Mouse (Mus musculus) spleen, adult 2 months (tissue): ENCODE measurements around the gene Cd207. TPM values are rescaled to one million over a fixed set of nuclear protein-coding genes. Genes with fewer than 3 reads are reported as not detected.
"Not testable (repeated sequence)": the region's sequence is repeated elsewhere in the genome, so short reads cannot be mapped to it uniquely, and the experiment has no call there.

Experiments used
- DNase-seq, 2 experiments: peaks; one replicate each; pipeline versions ENCODE4 v3.0.0 to v3.0.0-alpha.2; 2012 to 2021; ENCODE audit warnings: low spot score in 2 of 2, low read depth in 1 of 2
- H3K27ac ChIP-seq: fragments of 200-500 bp; 2 replicates; pipeline ENCODE4 v1.5.1; 2012; ENCODE audit warnings: low read length, inconsistent platforms; ENCODE audit not compliant: insufficient read depth
- H3K27me3 ChIP-seq: fragments of 200-500 bp; 2 replicates; pipeline ENCODE4 v1.6.1; 2012; ENCODE audit warnings: mild to moderate bottlenecking, moderate library complexity, low read length, inconsistent platforms; ENCODE audit not compliant: control insufficient read depth, insufficient read depth
- H3K36me3 ChIP-seq: fragments of 200-500 bp; 2 replicates; pipeline ENCODE4 v1.6.1; 2012; ENCODE audit warnings: mild to moderate bottlenecking, low read length, inconsistent platforms; ENCODE audit not compliant: control insufficient read depth, insufficient read depth
- H3K4me1 ChIP-seq: fragments of 200-500 bp; 2 replicates; pipeline ENCODE4 v1.6.1; 2011; ENCODE audit warnings: inconsistent platforms; ENCODE audit not compliant: control insufficient read depth, insufficient read depth, insufficient read length
- H3K4me3 ChIP-seq: fragments of 200-500 bp; 2 replicates; pipeline ENCODE4 v1.5.1; 2011; ENCODE audit warnings: mild to moderate bottlenecking, inconsistent platforms; ENCODE audit not compliant: insufficient read depth, insufficient read length; ENCODE audit errors: extremely low read depth
- CTCF ChIP-seq: fragments of 200-500 bp; IDR thresholded peaks from 2 replicates; pipeline ENCODE4 v1.5.1; 2011; ENCODE audit warnings: mild to moderate bottlenecking, inconsistent platforms; ENCODE audit not compliant: insufficient read depth, insufficient read length, insufficient replicate concordance; ENCODE audit errors: extremely low read depth
- POLR2A ChIP-seq: fragments of 200-500 bp; IDR thresholded peaks from 2 replicates; pipeline ENCODE4 v1.6.1; 2011; ENCODE audit warnings: low read depth, low read length, inconsistent platforms
- WGBS: fragments of 180-500 bp; shearing (Covaris S2); methylation state at CpG from one replicate; pipeline ENCODE4 v1.1.7; 2018; 5-methylcytosine and 5-hydroxymethylcytosine counted together
- polyA plus RNA-seq: library from polyadenylated mRNA; depleted of rRNA; stranded (reverse); fragments of >200 nt; gene quantifications from 2 replicates; pipeline ENCODE4 v1.2.3, GENCODE M21; 2012

The Cd207 gene
- polyA plus RNA-seq, 1 experiment: 3.4 TPM

DNA sequence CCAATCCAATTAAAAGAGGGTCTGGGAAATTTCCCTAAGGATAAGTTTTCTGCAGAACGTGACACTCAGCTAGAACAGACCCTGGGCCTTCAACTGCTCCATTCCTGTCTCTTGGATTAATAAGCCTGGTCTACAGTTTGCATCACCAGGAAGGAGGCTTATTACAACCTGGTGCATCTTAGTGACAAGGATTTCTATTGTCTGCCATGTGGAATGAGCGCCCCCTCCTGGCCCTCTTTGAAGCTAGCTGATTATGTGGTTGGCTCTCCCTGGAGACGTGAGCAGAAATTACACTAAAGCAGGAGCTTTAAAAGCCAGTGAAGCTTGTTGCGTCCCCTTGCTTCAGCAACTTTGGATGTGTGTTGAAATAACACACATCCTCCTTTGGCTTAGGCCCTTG, 4.3 kb downstream of the Cd207 start:
- Histone ChIP-seq H3K36me3 (no peaks in the 10 kb centered on the region), H3K4me1 (no peaks in the 10 kb centered on the region), H3K4me3 (no peak overlapping the region), H3K27me3 (no peaks in the 10 kb centered on the region; the same call in 1 of the 2 replicates), H3K27ac (no peak overlapping the region)
- no peak for TF ChIP-seq POLR2A
- TF ChIP-seq CTCF: peak; percentile 47; the same call in 1 of the 2 replicates
- 12% methylated on average over 4 of the region's 4 CpGs for WGBS
- peak; percentile 31 to 44 for DNase-seq

GRCm38 (mm10) chr6:83665009-83665408, 12.6 kb downstream of the Cd207 start:
- no peaks in the 10 kb centered on the region for H3K27me3 ChIP-seq
- H3K27ac ChIP-seq: no peak overlapping the region
- WGBS: 91% methylated on average over 2 of the region's 2 CpGs
- DNase-seq: no peak
- H3K36me3 ChIP-seq: no peaks in the 10 kb centered on the region
- H3K4me3 ChIP-seq: no peak overlapping the region
- peaks cover 6% of the 10 kb centered on the region; the same call in 1 of the 2 replicates for H3K4me1 ChIP-seq
- TF ChIP-seq CTCF (no peak), POLR2A (no peak)

DNA sequence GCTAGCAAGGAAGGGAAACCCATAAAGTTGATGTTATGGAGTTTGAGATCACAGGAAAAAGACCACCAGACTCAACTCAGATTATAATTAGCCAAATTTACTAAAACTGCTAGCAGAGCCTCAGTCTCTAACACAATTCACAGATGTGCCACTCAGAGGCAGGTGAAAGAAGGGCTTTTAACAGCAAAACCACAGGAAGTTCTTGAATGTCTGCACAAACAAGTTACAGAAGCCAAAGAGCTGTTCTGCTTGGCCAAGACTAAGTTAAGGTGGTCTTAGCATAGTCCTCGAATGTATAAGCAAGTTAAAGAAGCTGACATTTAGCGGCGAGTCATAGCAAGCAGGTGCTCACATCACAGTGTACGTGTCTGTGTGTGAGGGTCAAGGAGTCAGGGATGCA, 16.8 kb downstream of the Cd207 start:
- peaks cover 6% of the 10 kb centered on the region; the same call in 1 of the 2 replicates for H3K4me1 ChIP-seq
- DNase-seq: no peak
- H3K36me3 ChIP-seq: no peaks in the 10 kb centered on the region
- H3K27ac ChIP-seq: no peak overlapping the region; the same call in 1 of the 2 replicates
- WGBS: 14% methylated on average over 4 of the region's 4 CpGs
- H3K4me3 ChIP-seq: no peak overlapping the region
- no peaks in the 10 kb centered on the region for H3K27me3 ChIP-seq
- TF ChIP-seq POLR2A (no peak), CTCF (no peak)

- H3K27ac ChIP-seq: no peak within 1 kb of the TSS
- DNase-seq: no peak
- no peaks in the 10 kb centered on the region for H3K36me3 ChIP-seq
- no peaks in the 10 kb centered on the region for H3K27me3 ChIP-seq
- 96% methylated on average over 2 of the region's 2 CpGs for WGBS
- peaks cover 6% of the 10 kb centered on the region; the same call in 1 of the 2 replicates for H3K4me1 ChIP-seq
- no peak within 1 kb of the TSS for H3K4me3 ChIP-seq
- TF ChIP-seq POLR2A (no peak), CTCF (no peak)
Observed at GRCm38 (mm10) chr6:83656087-83656486, 21.6 kb downstream of the Cd207 start, which contains the start of gene Clec4f. Clec4f (minus strand) TSS chr6:83656187.

- Histone ChIP-seq H3K27ac (no peak overlapping the region), H3K36me3 (no peaks in the 10 kb centered on the region), H3K4me1 (no peaks in the 10 kb centered on the region), H3K27me3 (no peaks in the 10 kb centered on the region), H3K4me3 (no peak overlapping the region)
- TF ChIP-seq POLR2A (no peak), CTCF (no peak)
- 88% methylated on average over 10 of the region's 10 CpGs for WGBS
- DNase-seq: no peak
Observed at GRCm38 (mm10) chr6:83646715-83647114, 30.9 kb downstream of the Cd207 start.

DNA sequence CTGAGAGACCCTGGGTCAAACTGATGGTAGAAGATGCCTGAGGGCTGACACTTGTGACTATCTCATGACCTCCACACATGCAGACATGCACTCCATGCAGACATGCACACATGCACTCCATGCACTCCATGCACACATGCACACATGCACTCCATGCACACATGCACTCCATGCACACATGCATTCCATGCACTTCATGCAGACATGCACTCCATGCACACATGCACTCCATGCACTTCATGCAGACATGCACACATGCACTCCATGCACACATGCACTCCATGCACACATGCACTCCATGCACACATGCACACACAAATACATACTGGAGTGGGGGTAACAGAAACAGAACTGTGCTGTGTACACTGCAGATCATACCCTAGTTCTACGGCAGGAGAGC, 42.3 kb downstream of the Cd207 start:
- no peak for DNase-seq
- WGBS: 82% methylated on average over 1 of the region's 1 CpGs
- Histone ChIP-seq H3K36me3 (no peaks in the 10 kb centered on the region), H3K4me1 (no peaks in the 10 kb centered on the region), H3K27ac (no peak overlapping the region), H3K4me3 (no peak overlapping the region), H3K27me3 (no peaks in the 10 kb centered on the region)
- TF ChIP-seq CTCF (no peak), POLR2A (no peak)

DNA sequence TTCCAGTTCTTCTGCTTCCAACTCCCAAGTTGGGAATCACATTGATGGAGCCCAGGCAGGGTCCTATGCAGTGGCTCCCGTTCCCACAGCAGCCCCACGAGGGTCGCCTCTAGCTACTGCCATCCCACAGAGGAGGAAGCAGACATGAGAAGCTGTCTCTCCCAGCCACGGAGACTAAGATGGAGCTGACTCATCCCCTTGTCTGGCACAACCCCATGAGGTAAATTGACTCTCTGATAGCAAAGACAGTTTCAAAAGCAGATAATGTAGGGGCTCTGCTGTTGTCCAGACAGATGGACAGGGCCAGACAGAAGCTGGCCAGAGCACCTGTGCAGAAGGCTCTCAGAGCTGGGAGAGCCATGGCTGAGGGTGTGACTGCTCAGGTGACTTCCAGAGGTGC, 43.0 kb downstream of the Cd207 start:
- H3K27me3 ChIP-seq, H3K4me1 ChIP-seq, H3K4me3 ChIP-seq, DNase-seq, H3K27ac ChIP-seq, H3K36me3 ChIP-seq: not testable (repeated sequence)
- WGBS: 40% methylated on average over 4 of the region's 4 CpGs

DNA sequence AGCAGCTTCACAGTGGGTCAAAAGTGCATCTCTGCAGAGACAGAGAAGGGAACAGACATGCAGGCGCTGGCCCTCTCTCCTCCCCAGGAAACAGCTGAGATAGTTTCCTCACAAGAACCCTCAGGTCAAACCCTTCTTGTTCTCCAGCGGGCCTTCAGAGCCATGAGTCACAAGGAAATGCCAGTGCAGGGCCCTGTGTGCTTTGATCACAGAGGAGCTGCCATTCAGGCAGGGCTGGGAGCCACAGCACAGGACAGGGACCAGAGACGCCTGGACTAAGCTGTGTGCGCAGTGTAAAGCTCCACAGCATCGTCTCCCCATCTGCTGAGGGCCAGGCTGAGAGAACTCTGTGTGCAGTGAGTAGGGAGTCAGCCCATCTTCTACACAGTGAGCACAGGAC, 43.6 kb downstream of the Cd207 start:
- H3K27me3 ChIP-seq, DNase-seq, H3K4me3 ChIP-seq, H3K27ac ChIP-seq, H3K4me1 ChIP-seq, H3K36me3 ChIP-seq: not testable (repeated sequence)
- WGBS: 47% methylated on average over 5 of the region's 5 CpGs
